ENCODE assay signal across 8 mouse cellular contexts in genomic region chr8:123682073-123682761, GRCm38 (mm10). TPM values are rescaled to one million over a fixed set of nuclear protein-coding genes. Genes with fewer than 3 reads are reported as not detected.
DNase-seq lines count a peak whose midpoint lies in the region; ATAC-seq and TF ChIP-seq lines count a peak whose summit lies in the region.

No protein-coding gene starts in this region.

- no peak overlapping the region; the same call in 1 of the 2 replicates for H3K27ac ChIP-seq in heart, embryonic 10.5 days
- H3K27ac ChIP-seq in heart, adult 2 months: no peak overlapping the region
- H3K27ac ChIP-seq in embryonic facial prominence, embryonic 13.5 days: no peak overlapping the region
- H3K27ac ChIP-seq in kidney, embryonic 16.5 days (ENCODE audit: low read length): no peak overlapping the region
- no peak overlapping the region for H3K27ac ChIP-seq in lung, postnatal 0 days (ENCODE audit: low read length)

- peak; percentile 92 for DNase-seq in heart, embryonic 10.5 days (ENCODE audit: low spot score)
- DNase-seq in heart, adult 2 months: no peak
- DNase-seq in R1 (ENCODE audit: low read depth, low spot score): peak; percentile 97
- DNase-seq in lung, postnatal 0 days (ENCODE audit: low spot score): peak; percentile 63
- peak; percentile 87 for DNase-seq in yolk sac, embryonic 10.5 days (ENCODE audit: low spot score)

- intact Hi-C loops in heart, adult 2 months (cut with DNase I): no loop called here

- H3K9ac ChIP-seq in heart, adult 2 months (ENCODE audit: low read depth, low read length): no peak overlapping the region
- H3K9ac ChIP-seq in embryonic facial prominence, embryonic 13.5 days: no peak overlapping the region
- H3K9ac ChIP-seq in kidney, embryonic 16.5 days (replicated peaks; ENCODE audit: low read length): no peak overlapping the region
- H3K9ac ChIP-seq in lung, postnatal 0 days (replicated peaks; ENCODE audit: low read depth): no peak overlapping the region

- peak overlapping the region; percentile 36 for H3K4me3 ChIP-seq in heart, embryonic 10.5 days
- H3K4me3 ChIP-seq in heart, adult 2 months: no peak overlapping the region
- H3K4me3 ChIP-seq in embryonic facial prominence, embryonic 13.5 days: 0 out of 2 replicates have a peak overlapping the region, but pooled peaks have one; percentile 9
- no peak overlapping the region for H3K4me3 ChIP-seq in kidney, embryonic 16.5 days (ENCODE audit: low read length)
- no peak overlapping the region for H3K4me3 ChIP-seq in lung, postnatal 0 days (ENCODE audit: low read depth, low read length)

- no peaks in the 10 kb centered on the region for H3K79me2 ChIP-seq in heart, adult 2 months (replicated peaks; ENCODE audit: control insufficient read depth, insufficient read depth, low read length)

- TF ChIP-seq CTCF in heart, adult 2 months (IDR thresholded peaks at IDR 0.05): no peak
- no peak for TF ChIP-seq CTCF in lung, postnatal 0 days (IDR thresholded peaks at IDR 0.05)

- H3K4me2 ChIP-seq in embryonic facial prominence, embryonic 13.5 days: peak overlapping the region; percentile 44
- H3K4me2 ChIP-seq in kidney, embryonic 16.5 days (replicated peaks; ENCODE audit: low read depth, low read length): peak overlapping the region; percentile 30; the same call in 1 of the 2 replicates
- H3K4me2 ChIP-seq in lung, postnatal 0 days (replicated peaks; ENCODE audit: low read depth, low read length): no peak overlapping the region

- WGBS in heart, embryonic 10.5 days: 19% methylated on average over 18 of the region's 18 CpGs
- 33% methylated on average over 18 of the region's 18 CpGs for WGBS in heart, adult 2 months
- WGBS in embryonic facial prominence, embryonic 13.5 days: 13% methylated on average over 15 of the region's 18 CpGs
- WGBS in kidney, embryonic 16.5 days: 26% methylated on average over 18 of the region's 18 CpGs
- WGBS in lung, postnatal 0 days: 24% methylated on average over 18 of the region's 18 CpGs

- no peak for TF ChIP-seq EP300 in heart, adult 2 months (IDR thresholded peaks at IDR 0.05; ENCODE audit: insufficient read depth, low read depth, low read length)
- TF ChIP-seq EP300 in lung, postnatal 0 days (IDR thresholded peaks at IDR 0.05): no peak

- H3K9me3 ChIP-seq in heart, embryonic 10.5 days: no peaks in the 10 kb centered on the region
- H3K9me3 ChIP-seq in embryonic facial prominence, embryonic 13.5 days: no peaks in the 10 kb centered on the region
- H3K9me3 ChIP-seq in kidney, embryonic 16.5 days (ENCODE audit: low read length): no peaks in the 10 kb centered on the region
- H3K9me3 ChIP-seq in lung, postnatal 0 days (ENCODE audit: low read length): no peaks in the 10 kb centered on the region

- TF ChIP-seq POLR2A in heart, adult 2 months (IDR thresholded peaks at IDR 0.05; ENCODE audit: insufficient read depth, low read depth, low read length): no peak

- no peaks in the 10 kb centered on the region for H3K36me3 ChIP-seq in heart, embryonic 10.5 days
- H3K36me3 ChIP-seq in heart, adult 2 months (ENCODE audit: control insufficient read depth, insufficient read depth, low read length): no peaks in the 10 kb centered on the region
- H3K36me3 ChIP-seq in embryonic facial prominence, embryonic 13.5 days: no peaks in the 10 kb centered on the region
- no peaks in the 10 kb centered on the region for H3K36me3 ChIP-seq in kidney, embryonic 16.5 days (ENCODE audit: insufficient read depth, low read length)
- no peaks in the 10 kb centered on the region for H3K36me3 ChIP-seq in lung, postnatal 0 days (ENCODE audit: insufficient read depth, low read length)

- no peaks in the 10 kb centered on the region for H3K27me3 ChIP-seq in heart, embryonic 10.5 days (ENCODE audit: insufficient read depth, poor library complexity, severe bottlenecking)
- H3K27me3 ChIP-seq in heart, adult 2 months (ENCODE audit: control insufficient read depth, insufficient read depth, low read length): no peaks in the 10 kb centered on the region; the same call in 1 of the 2 replicates
- H3K27me3 ChIP-seq in embryonic facial prominence, embryonic 13.5 days: no peaks in the 10 kb centered on the region
- no peaks in the 10 kb centered on the region for H3K27me3 ChIP-seq in kidney, embryonic 16.5 days (ENCODE audit: insufficient read depth, low read length)
- no peaks in the 10 kb centered on the region for H3K27me3 ChIP-seq in lung, postnatal 0 days (replicated peaks; ENCODE audit: insufficient read depth, low read length)

- peaks cover 14% of the 10 kb centered on the region for H3K4me1 ChIP-seq in heart, embryonic 10.5 days
- H3K4me1 ChIP-seq in heart, adult 2 months (ENCODE audit: control insufficient read depth, insufficient read depth, low read length): no peaks in the 10 kb centered on the region
- peaks cover 7% of the 10 kb centered on the region for H3K4me1 ChIP-seq in embryonic facial prominence, embryonic 13.5 days
- peaks cover 21% of the 10 kb centered on the region for H3K4me1 ChIP-seq in kidney, embryonic 16.5 days (ENCODE audit: insufficient read depth, low read length)
- no peaks in the 10 kb centered on the region for H3K4me1 ChIP-seq in lung, postnatal 0 days (ENCODE audit: insufficient read depth, low read depth, low read length)

- no peak for ATAC-seq in embryonic facial prominence, embryonic 13.5 days (ENCODE audit: insufficient number of reproducible peaks, insufficient read depth, low FRiP score, low TSS enrichment, low read depth)
- peak; percentile 66 for ATAC-seq in kidney, embryonic 16.5 days (ENCODE audit: low FRiP score, low TSS enrichment)
- ATAC-seq in lung, postnatal 0 days: peak; percentile 70
- ATAC-seq in frontal cortex, adult (ENCODE audit: low TSS enrichment): no peak

RNA-seq across cellular contexts. Expression of gene Rhou, which starts 28.5 kb away (rescaled TPM):
- polyA plus RNA-seq in heart, embryonic 10.5 days (2016; fragmentation: Nextera tagmentation; extraction: Ambion mirVana): 13.0 and 16.7 TPM in 2 replicates
- total RNA-seq in heart, adult 2 months (2021): 1 to 10 TPM; 5.5 to 5.8 TPM
- 4.1 and 5.1 TPM in 2 replicates for polyA plus RNA-seq in heart, adult 2 months (2012; rRNA removed)
- polyA plus RNA-seq in embryonic facial prominence, embryonic 13.5 days (2015; fragmentation: Nextera tagmentation; extraction: Ambion mirVana): 6.9 and 8.3 TPM in 2 replicates
- polyA plus RNA-seq in kidney, embryonic 16.5 days (2015; fragmentation: Nextera tagmentation; extraction: Ambion mirVana): 7.9 TPM in 2 replicates
- 5.8 and 8.7 TPM in 2 replicates for polyA plus RNA-seq in lung, postnatal 0 days (2015; fragmentation: Nextera tagmentation; extraction: Ambion mirVana)

Comparison
In these comparisons a context has a peak if more than half of its experiments do, and no peak if none do; other contexts are left out.
1. DNase-seq: peak in heart, embryonic 10.5 days (single experiment), R1 (single experiment), lung, postnatal 0 days (single experiment) and yolk sac, embryonic 10.5 days (single experiment); none in heart, adult 2 months (0 of 2).
2. H3K4me3 ChIP-seq: peak in heart, embryonic 10.5 days (single experiment) and embryonic facial prominence, embryonic 13.5 days (single experiment); none in heart, adult 2 months (single experiment), kidney, embryonic 16.5 days (single experiment) and lung, postnatal 0 days (single experiment).
3. ATAC-seq: peak in kidney, embryonic 16.5 days (single experiment) and lung, postnatal 0 days (single experiment); none in embryonic facial prominence, embryonic 13.5 days (single experiment) and frontal cortex, adult (single experiment).